Mouse (Mus musculus) Muller cell, postnatal 12 days (primary cell): ENCODE results near the gene Poc1a.

Source experiments
- DNase-seq: peaks from one replicate; pipeline ENCODE4 v3.0.0-alpha.2; 2015; ENCODE audit errors: inconsistent ontology term

The Poc1a gene

DNA sequence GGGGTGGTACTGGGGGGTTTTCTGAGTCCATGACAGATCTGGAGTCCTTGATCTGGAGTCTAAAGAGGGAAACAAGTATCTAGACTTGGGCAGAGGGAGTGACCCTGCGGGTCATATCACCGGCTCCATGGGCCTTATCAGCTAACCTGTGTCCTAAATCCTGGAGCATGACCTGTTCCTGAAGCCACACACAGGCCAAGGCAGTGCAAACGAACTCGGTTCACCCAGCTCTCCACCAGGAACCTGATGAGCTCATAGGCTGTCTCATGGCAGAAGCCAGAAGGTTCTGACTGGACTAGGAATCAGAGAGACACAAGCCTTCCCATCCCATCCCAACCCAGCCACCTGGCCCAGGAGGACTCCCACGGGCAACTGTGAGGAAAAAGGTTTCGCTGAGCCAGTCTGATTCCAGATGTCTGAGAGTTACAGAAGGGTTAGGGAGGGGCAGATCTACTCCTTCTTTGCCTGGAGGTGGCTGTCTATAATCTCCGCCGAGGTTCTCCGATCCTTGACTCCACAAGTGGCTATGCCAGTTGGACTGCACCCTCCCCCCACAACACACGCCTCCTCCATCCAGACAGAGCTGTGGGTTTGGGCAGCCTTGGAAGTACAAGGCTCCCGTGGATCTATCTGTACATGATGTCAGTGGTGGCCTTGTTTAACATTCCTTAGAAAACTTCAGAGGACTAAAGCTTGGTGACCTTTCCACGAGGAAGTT lies 15.3 kb upstream of the Poc1a start:
- DNase-seq, result no peak

DNA sequence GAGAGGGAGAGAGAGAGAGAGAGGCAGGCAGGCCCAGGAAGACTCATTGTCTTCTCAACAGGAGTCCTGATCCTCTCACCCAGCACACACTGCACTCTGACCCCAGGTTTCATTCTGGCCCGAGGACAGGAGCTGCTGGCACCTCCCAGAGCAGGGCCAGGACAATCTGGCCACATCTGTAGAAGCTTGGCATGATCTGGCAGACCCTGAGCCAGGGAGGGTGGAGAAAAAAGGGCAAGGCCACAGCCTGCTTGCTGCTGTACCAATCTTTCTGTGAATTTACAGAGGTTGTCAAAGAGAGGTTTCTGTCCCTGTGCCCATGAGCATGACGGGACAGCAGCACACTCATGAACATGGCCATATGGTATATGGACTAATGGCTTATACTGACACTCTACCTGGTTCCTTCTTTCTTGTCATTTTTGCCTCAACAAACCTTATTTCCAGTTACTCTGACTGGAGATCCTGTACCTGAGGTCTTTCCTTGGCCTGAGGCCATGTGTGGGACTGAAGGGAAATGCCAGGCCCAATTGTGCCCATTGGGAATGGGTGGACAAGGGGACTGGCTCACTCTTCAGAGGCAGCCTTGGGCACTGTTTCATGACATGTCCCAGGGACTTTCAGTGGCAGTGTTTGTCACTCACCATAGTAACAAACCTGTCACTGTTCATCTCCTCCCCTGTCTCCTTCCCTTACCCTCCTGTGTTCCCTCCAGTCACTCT lies 13.8 kb upstream of the Poc1a start:
- no peak for DNase-seq

DNA sequence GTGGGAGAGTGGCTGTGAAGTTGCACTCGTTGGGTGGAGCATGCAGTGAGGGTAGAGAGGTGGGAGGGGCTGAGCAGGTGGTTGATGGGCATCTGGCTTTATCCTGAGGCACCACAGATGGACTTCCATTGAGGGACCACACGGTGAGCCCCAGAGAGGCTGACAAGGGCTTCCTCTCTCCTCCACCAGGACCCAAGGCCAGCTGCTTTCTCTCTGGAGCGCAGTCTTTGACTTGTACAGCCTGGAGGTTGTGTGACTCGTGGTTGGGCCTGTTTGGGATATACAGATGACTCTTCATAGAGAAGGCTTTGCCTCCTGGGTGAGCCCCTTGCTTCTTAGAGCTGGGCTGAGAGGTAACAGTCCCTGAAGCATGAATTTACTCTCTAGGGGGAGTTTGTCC lies 12.4 kb upstream of the Poc1a start:
- DNase-seq, result no peak

DNA sequence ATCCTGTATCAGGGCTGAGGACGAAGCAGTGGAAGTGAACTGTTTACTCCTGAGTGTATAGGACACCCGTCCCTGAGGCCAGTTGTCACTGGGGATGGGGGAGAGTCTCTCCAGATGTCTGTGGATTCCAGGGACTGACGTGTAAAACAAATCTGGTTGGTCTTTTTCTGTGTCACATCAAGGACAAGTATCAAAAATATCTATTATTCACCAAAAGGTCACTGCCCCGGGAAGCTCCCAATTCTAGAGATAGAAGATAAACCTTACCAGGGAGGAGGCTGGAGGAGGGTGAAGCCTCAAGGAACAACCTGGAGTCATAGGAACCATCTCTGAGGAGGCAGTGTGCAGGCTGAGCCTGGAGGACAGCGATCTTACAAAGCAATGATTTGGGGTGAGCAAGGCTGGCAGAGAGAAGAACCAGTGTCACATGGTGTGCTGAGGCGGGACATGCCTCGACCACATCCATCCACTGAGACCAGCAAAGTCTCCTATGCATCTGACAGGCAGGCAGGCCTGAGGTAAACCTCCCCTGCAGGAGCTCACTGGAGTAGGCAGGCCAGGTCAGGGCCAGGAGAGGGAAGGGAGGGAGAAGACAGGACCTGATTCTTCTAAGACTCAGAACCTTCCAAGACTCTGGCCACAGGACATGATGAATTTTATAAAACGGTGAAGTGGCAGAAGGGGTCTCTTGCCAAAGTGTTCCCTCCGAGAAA lies 11.6 kb upstream of the Poc1a start:
- DNase-seq, result no peak

DNA sequence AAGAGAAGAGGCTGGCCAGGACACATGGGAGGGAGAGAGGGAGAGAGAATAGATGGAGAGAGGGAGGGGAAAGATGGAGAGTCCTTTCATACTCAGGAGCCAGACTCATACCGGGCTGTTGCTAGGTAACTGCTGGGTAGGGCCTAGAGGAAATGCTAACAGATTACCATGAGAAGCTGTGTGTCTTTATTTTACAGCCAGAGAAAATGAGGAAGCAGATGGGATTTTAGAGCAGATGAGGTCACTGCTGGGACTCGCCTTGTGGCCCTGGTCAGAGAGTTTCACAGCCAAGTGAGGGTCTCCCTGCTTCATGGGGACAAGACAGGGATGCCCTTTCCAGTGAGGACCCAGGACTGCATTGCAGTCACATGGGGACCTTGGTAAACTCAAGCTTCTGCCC lies 11.0 kb upstream of the Poc1a start:
- no peak for DNase-seq

DNA sequence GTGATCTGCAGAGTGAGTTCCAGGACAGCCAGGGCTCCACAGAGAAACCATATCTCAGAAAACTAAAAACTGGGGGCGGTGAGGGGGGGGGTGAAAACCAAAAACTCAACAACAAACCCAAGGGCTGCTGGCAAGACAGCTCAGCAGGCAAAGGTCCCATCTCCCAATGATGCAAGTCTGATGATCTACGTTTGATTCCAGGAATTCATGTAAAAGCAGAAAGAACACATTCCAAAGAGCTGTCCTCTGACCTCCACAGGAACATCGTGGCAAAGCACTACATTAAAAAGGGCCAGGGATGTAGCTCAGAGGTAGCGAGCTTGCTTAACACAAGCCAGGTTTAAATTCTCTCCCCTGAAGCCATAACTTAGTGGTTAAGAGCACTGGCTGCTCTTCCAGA lies 10.2 kb upstream of the Poc1a start:
- no peak for DNase-seq

DNA sequence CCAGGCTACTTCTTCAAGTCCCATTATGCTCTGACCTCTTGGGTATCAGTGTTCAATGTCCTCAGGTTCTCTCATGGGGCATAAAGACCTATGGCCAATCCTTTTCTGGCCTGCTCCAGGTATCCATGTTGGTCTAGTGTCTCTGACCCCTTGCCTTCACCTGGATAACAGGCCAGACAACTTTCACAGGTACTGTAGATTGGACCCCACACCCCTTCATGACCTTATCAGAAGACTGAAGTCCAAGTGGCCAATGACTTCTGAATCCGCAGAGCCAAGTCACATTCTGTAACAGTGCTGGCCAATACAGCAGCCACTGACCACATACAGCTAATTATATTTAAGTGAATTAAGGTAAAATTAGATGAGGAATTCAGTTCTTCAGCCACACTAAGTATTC lies 8.6 kb upstream of the Poc1a start:
- no peak for DNase-seq

DNA sequence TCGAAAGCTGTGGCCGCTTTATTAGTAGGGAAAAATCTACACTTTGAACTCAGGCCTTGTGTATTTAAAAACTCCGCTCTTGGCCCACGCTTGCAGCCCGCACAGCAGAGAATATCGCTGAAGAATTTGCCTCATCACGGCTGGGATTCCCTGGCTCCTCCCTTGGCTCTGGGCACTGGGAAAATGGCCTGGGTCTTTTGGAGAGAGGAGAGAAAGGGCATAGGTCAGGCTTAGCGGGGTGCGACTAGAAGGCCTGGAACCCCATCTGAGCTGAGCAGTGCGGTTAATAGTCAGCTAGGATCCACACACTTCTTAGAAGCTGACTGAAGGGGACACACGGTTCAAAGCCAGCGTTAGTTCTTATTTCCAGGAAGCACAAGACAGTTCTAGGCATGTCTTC lies 7.6 kb upstream of the Poc1a start:
- no peak for DNase-seq

DNA sequence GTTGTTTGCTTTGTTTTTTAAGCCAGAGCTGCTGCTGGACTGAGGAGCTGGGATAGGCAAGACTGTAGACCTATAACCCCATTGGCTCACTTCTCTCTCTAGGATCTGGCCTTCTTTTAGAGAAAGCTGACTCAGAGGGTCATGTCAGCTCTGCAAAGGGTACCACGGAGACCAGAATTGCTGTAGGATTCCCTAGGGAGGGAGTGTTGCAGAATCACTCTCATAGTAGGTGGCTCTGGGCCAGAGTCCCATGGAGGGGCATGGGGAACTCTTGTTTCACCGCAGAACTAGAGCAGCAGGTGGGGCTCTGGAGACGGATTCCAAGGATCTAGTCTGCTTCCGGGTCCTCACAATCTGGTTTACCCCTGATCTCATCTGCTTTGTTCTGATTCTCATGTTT lies 7.1 kb upstream of the Poc1a start:
- DNase-seq, result no peak

DNA sequence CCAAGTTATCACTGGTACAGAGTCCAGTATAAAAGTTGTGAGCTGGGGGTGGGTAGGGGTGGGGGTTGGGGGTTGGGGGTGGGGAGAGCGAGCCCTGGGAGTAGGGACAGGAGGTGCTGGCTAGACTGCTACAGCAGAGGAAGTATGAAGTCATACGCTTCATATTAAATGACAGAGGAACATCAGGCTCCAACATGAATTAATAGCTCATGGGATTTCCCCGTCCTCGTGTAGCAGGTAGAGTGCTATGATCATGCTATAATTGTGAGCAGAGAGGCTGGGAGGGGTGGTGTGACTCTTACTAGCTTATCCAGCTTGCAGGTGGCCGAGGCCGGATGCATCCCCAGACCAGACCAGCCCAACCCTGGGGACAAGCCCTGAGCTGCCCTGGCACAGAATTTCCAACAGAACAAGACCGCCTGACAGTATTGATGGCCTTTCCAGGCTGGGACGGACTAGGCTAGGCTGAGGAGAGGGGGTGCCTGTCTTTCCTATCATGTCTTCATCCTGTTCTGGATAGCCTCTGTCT lies 6.1 kb upstream of the Poc1a start:
- no peak for DNase-seq

DNA sequence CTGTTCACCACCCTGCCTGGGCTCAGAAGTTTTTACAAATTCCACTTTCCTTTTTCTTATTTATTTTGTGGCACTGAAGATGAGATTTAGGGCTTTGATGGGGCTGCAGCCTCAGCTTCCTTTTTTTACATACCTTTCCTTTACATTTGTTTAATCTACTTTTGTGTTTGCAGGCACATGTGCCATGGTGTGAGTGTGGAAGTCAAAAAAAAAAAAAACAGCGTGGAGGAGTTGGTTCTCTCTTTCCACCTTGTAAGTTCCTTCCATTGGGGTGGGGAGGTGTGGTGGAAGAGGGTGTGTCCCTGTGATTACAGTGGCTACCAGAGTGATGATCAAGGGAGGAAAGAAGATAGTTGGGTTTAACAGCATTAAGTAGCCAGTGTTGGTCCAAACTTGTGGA lies 5.1 kb upstream of the Poc1a start:
- DNase-seq, result no peak

DNA sequence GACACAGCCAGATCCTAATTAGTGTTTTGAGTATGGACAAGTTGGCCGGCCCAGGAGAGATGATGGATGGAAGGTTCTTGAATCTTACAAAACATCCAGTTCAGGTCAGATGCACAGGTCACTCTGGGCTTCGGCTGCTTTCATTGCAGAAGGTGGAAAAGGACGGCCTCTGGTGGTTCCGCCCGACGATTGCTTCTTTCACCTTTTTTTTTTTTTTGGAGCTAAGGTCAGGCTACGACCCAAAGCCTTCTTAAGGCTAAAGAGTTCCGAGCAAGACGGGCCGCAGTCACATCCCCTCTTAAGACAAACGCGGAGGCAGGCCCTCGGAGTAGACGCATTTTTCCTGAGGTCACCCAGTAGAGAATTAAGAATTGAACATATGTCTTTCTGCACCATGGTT lies 475 bp upstream of the Poc1a start:
- peak; percentile 64 for DNase-seq

DNA sequence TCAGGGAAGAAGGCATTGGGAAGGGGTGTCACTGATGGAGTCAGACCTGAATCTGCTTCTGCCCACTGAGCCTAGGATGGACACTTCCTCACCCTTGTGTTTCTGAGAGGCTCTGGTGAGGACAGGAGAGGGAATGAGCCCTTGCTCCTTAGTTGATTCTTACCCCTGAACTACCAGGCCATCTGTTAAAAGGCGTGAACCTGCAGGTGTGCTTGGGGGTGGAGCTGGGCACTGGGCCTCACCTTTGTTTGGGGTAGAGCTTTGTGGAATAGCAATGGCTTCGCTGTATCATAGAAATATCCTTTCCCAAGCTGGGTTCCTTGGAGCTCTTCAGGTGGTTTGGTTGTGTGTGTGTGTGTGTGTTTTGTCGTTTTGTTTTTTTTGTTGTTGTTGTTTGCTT lies 1.2 kb downstream of the Poc1a start:
- DNase-seq, result no peak

DNA sequence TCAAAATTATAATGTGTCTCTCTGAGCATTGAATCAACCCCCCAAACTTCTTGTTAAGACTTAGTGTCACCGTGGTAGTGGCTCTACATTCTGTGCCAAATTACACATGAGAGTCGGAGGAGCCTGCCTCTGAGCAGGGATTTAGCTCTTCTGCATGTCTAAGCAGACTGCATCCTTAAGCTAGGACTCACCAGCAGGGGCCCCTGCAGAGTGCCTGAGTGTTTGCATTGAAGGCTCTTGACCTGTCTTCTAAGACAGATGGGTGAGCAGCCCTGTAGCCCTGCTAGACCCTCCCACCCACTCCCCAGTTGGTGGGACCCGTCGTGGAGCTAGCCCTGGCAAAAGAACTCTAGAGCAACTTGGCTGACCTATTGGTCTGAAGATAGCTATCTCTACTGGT lies 6.3 kb downstream of the Poc1a start:
- no peak for DNase-seq

DNA sequence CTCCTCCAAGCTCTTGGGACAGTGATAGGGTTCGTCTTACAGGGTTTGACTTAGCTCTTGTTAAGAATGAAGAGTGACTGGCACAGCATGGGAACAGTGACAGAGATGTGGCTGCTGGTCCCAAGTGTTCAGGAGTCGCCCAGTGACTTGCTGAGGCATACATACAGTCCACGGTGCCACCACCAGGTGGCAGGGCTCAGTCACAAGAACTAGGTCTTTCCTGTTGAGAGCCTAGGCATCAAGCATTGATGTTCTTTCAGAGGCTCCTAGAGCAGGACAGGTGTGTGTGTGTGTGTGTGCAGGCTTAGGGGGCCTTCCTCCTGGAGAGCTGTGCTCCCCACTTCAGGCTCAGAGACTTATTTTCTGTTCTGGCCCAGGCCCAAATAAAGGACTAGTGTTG lies 8.0 kb downstream of the Poc1a start:
- DNase-seq, result peak; percentile 78

DNA sequence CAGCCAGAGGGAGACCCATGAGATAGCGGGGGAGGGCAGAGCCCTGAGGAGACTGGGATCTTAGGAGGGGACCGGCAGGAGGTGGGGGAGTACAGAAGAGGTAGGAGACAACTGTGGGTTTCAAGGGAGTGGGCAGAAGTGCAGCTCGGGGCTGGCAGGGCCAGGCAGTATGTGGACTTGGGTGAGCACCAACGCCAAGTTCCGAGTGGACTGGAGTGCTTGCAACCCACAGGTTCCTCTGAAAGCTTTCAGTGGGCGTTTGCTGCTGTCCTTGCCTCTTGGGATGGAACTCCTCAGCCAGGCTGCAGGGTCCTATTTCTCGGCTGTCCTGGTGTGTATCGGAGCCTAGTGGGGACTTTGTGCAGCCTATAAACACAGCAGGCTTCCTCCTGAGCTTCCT lies 9.0 kb downstream of the Poc1a start:
- no peak for DNase-seq

DNA sequence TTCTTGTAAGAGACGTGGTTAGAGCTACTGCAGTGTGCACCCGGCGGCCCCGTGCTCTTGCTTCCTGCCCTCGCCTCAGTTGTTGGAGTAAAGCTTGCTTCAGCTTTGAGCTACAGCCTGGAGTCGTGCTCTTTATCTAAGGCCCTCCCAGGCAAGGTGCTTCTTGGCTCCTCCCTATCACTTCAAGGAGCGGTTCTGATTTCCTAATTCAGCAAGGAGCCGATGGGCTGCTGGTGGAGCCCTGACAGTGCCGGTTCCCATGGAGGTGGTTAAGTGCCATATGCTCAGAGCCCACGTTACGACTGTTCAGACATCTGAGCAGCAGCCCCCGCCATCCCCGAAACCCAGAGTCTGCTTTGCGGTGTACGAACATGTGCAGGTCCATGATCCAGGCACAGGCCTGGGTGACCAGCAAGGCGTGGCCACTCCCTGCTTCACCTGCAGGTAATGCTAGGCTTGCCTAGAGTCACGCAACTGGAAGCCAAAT lies 9.8 kb downstream of the Poc1a start:
- DNase-seq, result no peak

DNA sequence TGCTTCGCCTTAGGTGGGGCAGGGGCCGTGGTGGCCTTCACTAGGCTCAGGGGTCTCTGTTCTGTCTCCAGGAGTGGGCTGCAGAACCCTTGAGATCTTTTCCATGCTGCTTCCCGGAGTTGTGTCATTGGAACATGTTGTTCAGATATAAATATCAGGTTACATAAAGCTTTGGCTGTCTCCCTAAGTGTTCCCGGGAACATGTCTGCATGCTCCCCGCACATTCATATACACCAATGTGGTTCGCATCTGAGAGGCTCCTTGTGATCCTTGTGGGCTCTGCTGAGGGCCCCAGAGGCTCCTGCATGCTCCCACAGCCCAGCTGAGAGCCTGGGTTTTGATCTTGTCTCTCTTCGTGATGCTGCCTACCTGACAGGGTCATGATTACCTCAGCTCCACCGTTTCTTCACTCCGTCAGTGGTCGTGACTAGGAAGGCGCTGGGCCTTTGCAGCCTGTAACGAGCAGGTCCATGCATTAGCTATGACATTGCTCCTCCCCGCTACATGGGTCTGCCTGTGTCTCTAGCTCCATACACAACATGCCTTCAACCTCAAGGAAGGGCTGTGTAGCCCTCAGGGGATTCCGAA lies 12.8 kb downstream of the Poc1a start:
- no peak for DNase-seq

DNA sequence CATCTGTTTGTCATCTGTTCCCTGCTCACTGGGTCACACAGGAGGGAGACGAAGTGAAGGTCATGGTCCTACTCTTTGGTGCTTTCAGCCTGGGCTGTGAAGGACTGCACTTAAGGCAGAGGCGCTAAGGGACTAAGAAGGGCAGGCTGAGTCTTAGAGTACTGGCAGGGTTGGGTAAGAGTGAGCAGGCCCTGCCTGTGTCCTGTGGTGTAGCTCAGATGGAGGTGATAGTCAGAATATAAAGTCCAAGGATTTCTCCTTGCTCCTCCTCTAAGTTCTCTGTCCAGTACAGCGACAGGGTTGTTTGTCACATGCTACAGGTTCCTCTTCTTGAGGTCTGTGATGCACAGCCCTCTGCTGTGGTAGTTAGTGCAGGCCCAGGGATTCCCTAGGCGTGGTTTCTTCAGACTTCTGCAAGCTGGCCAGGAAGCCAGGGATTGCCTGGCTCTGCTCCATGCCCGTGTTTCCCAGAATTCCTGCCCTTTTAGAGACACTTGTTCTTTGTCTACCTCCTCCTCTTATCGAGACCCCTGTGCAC lies 15.8 kb downstream of the Poc1a start:
- DNase-seq, result no peak

DNA sequence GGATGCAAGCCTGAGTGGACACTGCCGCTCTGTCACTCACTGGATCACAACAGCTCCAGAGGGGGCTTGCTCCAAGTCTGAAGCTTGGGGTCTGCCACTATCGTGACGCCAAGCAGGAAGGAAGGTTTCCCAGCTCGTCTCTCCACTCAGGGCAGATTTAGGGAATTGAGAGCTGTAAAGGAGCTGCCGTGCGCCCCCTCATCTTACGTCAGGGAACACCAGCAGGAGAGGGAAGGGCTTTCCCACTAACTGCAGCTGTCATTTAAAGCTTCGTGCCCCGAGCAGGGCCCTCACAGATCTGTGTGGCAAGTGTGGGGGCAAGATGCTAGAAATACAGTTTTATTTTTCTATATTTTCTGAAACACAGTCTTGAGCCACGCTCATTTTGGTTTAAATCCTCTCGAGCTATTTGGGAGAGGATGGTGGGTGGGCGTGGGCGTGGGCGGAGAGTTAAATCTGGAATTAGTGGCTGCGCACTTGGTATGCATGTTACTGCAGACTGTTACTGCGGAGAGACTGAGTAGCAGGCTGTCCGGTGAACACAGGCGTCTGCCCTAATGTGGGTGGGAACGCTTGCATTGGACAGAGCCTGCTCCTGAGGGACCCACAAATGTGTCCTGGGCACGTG lies 19.4 kb downstream of the Poc1a start:
- DNase-seq, result no peak

DNA sequence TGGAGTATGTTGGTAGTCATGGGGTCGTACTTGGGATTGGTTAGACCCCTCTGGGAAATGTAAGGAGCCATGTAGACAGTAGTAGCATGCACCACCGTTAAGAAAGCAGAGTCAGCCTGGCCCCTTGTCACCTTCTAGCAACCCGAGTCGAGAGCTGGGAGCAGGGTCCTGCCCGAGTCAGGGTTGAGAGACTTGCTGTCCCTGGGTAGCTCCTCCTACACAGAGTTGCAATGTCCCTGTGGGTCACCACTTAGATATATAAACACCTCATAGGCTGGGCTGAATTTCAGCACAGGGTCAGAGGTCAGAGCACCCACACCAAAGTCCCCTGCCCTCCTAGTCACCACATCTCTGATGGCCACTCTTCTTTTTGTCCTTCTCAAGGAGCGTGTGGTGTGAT lies 20.1 kb downstream of the Poc1a start:
- DNase-seq, result no peak
